Mouse (Mus musculus) frontal cortex, postnatal 14 days (tissue): ENCODE results near the gene Usp24.
"Not testable (repeated sequence)": the region's sequence is repeated elsewhere in the genome, so short reads cannot be mapped to it uniquely, and the experiment has no call there.

Source experiments
- DNase-seq, 2 experiments: peaks; one replicate each; pipeline ENCODE4 v3.0.0; 2022; ENCODE audit warnings: low spot score in 2 of 2

Gene Usp24

GRCm38 (mm10) chr4:106318208-106318607 is 2.2 kb downstream of the Usp24 start:
- no peak for DNase-seq

DNA sequence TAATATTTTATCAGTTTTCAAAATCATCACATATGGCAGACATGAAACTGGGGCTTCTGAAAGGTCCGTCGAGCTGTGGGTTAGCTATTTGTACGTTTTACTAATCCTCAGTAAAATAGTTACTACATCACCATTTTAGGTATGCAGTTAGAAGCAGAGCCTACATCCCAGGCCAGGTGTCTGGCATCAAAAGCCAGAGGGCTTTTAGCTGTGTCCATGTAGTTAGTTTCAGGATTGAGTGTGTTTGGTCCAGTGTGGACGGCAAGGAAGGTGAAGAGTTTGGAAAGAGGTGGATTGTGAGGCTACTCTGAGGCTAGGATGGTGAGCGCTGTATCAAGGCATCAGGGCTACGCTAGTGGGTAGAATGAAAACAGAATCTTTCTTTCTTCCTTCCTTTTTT is 3.0 kb downstream of the Usp24 start:
- no peak for DNase-seq

DNA sequence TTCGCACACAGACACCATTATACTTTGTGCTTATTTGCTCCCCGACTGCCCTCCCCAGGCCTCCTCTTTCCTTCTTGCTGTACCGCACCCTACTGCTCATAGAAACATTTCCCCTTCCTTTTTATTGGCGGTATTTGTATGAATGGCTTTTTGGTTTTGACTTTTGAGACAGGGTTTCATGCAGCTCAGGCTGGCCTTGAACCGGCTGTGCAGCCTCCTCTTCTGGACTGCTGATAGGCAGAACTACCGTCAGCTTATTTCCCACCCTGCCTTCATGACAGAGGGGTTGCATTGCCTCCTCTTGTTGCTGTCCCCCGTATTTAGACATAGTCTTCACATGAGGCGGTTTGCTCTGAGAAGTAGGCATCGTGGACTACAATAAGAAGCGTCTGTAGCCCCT is 6.8 kb downstream of the Usp24 start:
- no peak for DNase-seq

DNA sequence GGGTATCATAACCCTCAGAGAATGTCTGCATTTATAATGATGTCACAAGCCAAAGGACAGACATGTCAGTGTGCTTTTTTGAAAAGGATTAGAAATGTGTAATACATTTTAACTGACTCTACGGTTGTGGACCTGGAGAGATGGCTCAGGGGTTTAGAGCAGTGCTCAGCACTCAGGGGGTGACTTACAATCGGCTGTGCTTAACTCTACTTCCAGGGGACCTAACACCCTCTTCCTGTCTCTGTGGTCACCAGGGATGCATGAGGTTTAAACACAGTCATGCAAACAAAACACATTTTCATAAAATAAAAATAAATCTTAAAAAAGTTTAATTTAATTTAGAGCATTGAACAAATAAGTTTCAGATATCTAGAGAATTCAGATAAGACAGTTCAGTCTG is 7.3 kb downstream of the Usp24 start:
- DNase-seq = no peak

- no peak for DNase-seq
Observed at GRCm38 (mm10) chr4:106327436-106327835, 11.4 kb downstream of the Usp24 start.

GRCm38 (mm10) chr4:106328704-106329103 is 12.7 kb downstream of the Usp24 start:
- no peak for DNase-seq

DNA sequence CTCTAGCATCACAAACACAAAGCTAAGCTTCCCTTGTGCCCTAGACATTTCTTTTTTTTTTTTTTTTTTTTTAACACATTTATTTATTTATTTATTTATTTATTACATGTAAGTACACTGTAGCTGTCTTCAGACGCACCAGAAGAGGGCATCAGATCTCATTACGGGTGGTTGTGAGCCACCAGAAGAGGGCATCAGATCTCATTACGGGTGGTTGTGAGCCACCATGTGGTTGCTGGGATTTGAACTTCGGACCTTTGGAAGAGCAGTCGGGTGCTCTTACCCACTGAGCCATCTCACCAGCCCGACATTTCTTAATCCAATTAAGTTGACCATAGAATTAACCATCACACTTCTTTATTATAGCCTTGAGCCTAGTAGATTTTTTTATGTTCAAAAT is 13.2 kb downstream of the Usp24 start:
- DNase-seq = not testable (repeated sequence)

DNA sequence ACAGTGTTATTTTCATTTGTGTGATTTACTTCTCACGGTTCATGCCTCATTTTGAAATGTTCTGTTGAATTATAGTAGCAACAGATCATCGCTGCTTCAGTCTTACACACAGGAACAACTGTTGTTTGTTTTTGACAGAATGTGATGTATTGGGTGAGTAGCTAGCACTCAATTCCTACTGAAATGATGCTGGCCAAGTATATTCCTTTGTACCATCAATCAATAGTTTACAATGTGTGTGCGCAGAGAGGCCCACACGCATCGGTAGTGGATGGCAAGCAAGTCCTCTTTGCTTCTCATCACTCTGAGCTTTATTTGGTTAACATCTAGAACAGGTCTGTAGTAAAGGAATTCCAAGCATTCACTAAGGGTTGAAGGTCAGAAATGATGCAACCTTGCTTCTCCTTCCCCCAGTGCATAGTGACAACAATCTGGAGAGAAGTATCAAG is 14.4 kb downstream of the Usp24 start:
- no peak for DNase-seq

GRCm38 (mm10) chr4:106333071-106333470 is 17.1 kb downstream of the Usp24 start:
- no peak for DNase-seq

- no peak for DNase-seq
Observed at GRCm38 (mm10) chr4:106333584-106333983, 17.6 kb downstream of the Usp24 start.

DNA sequence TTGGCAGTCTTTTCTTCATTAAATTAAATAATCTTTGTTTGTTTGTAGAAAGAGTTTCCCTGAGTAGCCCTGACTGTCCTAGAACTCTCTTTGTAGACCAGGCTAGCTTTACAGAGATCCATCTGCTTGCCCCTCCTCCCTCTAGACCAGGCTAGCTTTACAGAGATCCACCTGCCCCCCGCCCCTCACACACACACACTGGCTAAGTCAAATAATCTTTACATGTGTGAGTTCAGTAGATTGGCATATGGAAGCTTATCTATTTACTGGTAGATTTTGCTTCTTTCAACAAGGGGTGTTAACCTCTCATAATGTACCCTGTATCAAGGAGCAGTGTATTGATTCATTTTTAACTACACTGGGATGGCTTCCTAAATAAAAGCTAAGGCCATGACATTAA is 19.8 kb downstream of the Usp24 start:
- no peak for DNase-seq

GRCm38 (mm10) chr4:106347664-106348063 is 31.7 kb downstream of the Usp24 start:
- no peak for DNase-seq

- DNase-seq = not testable (repeated sequence)
Observed at GRCm38 (mm10) chr4:106355025-106355424, 39.0 kb downstream of the Usp24 start.

- DNase-seq = no peak
Observed at GRCm38 (mm10) chr4:106370013-106370412, 54.0 kb downstream of the Usp24 start.

- DNase-seq = peak; percentile 49 to 82
Observed at GRCm38 (mm10) chr4:106375857-106376256, 59.8 kb downstream of the Usp24 start.

DNA sequence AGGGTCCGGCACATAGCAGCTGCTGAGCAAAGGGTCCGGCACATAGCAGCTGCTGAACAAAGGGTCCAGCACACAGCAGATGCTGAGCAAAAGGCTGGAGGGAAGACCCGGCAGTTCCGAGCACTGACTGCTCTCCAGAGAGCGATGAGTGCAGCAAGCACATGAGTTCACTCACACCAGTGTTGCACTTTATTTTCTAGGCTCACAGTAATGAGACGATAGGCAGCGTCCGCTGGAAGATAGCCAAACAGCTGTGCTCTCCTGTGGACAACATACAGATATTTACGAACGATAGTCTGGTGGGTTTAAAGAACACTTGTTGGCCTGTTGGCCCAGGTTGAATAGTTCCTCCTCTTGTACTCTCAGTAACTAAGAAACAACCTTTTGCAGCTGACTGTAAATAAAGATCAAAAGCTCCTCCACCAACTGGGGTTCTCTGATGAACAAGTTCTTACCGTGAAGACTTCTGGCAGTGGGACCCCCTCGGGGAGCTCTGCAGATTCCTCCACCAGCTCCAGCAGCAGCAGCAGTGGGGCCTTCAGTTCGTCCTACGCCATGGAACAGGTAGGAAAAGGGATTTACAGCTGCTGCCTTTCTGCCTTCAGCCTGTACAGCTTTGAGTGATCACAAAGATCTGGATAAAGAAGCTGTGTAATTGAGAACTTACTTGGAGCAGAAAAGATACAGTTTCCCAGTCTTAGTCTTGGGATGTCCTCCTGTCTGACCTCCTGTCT is 63.0 kb downstream of the Usp24 start:
- no peak for DNase-seq

DNA sequence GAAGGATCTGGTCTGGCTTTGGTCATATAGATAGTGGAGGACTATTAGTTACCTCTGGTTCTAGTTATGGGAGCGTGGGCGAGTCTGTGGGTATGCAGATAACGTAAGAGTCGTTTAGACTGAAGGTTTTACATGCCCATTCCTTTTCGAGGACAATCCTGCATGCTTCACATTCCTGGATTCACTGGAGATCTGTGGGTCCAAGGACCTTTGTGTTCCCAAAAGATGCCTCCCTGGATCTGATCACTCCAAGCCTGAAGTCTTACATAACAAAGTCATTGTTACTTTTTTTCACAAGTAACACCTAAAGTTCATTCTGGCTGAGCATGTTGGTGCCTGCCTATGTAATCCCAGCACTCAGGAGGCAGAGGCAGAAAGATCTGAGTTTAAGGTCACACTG is 65.1 kb downstream of the Usp24 start:
- no peak for DNase-seq

DNA sequence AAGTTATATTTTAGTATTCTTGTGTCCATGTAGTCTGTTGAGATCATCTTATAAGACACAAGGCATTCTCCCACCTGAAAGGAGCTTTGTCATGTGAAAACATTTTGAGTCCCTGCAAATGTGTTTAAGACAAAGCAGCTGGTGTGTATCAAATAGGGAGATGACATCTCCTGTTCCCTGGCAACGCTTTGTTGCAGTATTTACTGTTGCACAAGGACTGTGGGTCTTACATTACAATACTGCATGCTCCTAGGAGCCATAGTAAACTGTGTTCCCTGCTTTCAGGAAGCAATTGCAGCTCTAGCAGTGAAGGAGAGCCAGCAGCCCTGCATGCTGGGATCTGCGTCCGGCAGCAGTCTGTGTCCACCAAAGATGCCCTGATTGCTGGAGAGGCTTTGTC is 73.9 kb downstream of the Usp24 start:
- DNase-seq = no peak

GRCm38 (mm10) chr4:106409621-106410020 is 93.6 kb downstream of the Usp24 start:
- no peak for DNase-seq

GRCm38 (mm10) chr4:106419256-106419655 is 103.2 kb downstream of the Usp24 start:
- no peak for DNase-seq

DNA sequence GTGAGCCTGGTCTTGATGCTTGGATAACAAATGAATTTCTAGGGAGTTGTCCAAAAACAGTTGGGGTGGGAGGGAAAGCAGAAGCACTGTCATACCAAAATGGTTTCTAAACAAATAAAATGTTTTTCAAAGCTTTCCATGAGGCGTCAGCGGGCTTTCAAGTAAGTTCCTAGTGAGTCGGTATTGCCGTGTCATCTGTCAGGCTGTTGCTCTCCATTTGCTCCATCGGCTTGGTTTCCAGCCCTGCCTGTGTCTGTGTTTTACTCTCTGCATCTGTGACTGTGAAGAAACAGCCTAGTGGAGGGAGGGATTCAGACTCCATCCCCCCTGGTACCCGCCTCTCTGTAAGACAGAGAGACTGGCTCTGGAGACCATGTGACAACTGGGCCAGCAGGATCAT is 103.8 kb downstream of the Usp24 start:
- no peak for DNase-seq

DNA sequence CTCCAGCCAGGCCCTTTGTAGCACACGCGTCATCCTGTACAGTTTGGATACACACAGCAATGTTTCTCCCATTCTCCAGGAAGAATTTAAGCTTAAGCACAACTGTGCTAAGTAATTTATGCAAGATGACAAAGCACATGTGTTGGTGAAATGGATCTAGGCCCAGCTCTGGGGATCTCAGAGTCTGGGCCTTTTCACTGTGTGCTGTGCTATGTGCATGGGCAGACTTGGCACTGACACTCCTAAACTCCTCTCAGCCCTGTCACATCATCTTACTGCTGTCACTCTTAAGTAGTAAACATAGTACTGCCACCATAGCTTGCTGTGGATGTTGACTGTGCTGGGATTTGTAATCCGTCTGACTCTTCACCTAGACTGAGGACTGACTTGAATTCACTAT is 106.6 kb downstream of the Usp24 start:
- DNase-seq = no peak

DNA sequence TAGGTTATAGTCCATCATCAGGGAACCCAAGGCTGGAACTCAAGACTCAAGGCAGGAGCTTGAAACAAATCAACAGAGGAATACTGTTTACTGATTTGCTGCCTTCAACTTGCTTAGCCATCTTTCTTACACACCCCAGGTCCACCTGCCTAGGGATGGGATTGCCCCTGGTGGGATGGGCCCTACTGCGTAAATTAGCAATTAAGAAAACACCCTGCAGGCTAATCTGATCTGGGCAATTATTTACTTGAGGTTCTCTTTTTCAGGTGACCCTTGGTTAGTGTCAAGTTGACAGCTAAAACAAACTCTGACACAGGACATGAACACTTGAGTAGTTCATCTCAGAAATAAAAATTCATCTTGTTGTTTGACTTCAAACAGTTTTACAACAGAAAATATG is 108.5 kb downstream of the Usp24 start:
- no peak for DNase-seq

DNA sequence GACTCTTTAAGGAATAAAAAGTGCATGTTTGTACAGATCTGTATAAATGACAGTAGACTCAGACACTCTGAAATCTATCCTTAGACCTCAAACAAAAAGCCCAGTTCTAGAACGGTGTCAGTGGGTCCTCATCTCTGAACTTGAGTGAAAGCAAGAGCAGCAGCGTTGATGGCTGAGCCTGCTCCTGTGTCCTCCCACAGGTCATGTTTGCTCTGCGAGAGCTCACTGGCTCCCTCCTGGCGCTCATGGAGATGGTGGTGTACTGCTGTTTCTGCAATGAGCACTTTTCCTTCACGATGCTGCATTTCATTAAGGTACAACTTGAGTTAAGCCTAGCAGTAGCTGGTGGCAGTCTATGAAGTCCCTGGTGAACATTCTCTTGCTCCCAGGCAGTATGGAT is 110.3 kb downstream of the Usp24 start:
- no peak for DNase-seq
